Mouse (Mus musculus) left cerebral cortex, postnatal 14 days (tissue): ENCODE measurements at regions not wholly inside any gene's neighbourhood (a gene's known extent, or its start where the extent isn't known, plus 50 kb on each side); places are given as distances from the start of the nearest gene placed in this dataset.

Experiments used
- DNase-seq, 2 experiments: peaks; one replicate each; pipeline ENCODE4 v3.0.0; 2021 to 2022; ENCODE audit warnings: low spot score in 2 of 2, mixed read lengths in 1 of 2
- intact Hi-C: fragments of 180-260 bp; cut with DNase I; formaldehyde crosslinking; loops from one replicate; pipeline ENCODE4 v1.15.1; 2025

DNA sequence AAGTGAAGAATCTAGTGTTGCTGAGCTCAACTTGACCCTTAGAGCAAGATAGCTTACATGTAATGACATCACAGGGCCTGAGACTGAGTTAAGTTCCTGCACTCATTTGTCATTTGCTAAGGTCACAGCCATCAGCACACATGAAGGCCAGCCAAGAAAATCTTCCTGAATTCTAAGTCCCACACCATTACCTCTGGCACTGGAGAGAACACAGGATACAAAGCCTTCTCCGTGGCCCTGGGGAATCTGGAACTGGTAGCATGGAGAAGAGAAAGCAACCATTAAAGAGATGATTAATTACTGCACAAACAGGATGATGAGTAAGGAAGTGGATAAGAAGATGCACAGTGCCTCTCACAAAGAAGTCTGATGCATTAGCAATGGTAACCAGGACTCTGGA, 232.0 kb downstream of the Wdr72 start:
- DNase-seq: no peak
- intact Hi-C loops: no loop called here

- no peak for DNase-seq
- intact Hi-C loops: no loop called here
These were observed 234.9 kb downstream of the Wdr72 start for GRCm38 (mm10) chr9:74345027-74345426.

- no peak for DNase-seq
- intact Hi-C loops: no loop called here
These were observed 238.6 kb downstream of the Wdr72 start for GRCm38 (mm10) chr9:74348776-74349175.

- intact Hi-C loops: no loop called here
These were observed 255.8 kb downstream of the Wdr72 start for GRCm38 (mm10) chr9:74365930-74366438.

GRCm38 (mm10) chr9:74376191-74376590, 266.0 kb downstream of the Wdr72 start:
- peak in 1 of 2 experiments; percentile 22 for DNase-seq

More at GRCm38 (mm10) chr9:74365930-74366438, 255.8 kb downstream of the Wdr72 start:
- DNase-seq: no peak

DNA sequence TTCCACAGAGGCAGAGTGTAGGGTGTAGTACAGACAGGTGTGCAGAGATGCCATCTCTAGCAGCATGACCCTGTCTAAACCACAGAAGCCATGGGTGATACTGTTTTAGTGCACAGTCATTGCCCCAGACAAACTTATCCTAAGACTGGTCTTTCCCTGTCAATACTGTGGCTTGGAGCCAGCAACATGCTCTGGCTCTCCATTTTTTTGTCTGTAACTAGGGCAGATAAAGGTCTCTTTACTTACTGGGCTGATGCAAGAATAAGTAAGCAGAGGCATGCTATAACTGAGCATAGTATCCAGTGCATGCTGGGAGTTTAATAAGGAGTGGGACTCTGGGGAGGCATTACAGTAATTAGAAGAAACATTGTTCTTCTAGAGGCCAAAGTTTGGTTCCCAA, 267.0 kb downstream of the Wdr72 start:
- DNase-seq: no peak
- intact Hi-C loops: no loop called here

More at GRCm38 (mm10) chr9:74376191-74376590, 266.0 kb downstream of the Wdr72 start:
- intact Hi-C loops: no loop called here

DNA sequence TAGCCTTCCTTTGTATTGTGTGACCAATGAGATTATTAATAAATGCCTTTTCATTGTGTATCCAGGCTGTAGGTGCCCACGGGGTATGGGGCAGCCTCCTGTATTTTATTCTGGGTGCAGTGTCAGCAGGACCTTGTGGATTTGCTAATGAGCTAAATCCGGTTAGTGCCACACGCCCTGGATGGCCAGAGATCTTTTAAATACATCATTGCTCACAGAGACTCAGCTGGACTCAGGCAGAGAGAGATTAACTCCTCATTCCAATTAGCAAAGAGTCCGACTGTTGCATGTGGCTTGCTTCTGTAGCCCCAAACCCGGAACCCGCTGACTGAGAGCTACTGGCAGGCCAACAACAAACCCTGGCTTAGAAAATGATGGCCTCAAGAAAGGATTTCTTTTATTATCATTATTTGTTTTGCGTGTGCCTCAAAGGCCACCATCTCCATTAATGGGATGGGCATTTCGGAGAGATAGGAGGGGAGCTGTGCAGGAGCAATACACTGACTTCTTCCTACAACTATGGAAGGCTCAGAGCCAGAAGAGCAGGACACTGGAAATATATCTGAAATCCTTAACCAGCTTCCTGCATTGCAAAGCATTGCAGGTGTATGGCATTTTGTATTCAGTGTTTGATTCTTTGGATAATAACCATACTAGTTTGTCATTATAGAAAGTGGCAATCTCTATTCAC, 274.2 kb downstream of the Wdr72 start:
- no peak for DNase-seq
- intact Hi-C loops: no loop called here

DNA sequence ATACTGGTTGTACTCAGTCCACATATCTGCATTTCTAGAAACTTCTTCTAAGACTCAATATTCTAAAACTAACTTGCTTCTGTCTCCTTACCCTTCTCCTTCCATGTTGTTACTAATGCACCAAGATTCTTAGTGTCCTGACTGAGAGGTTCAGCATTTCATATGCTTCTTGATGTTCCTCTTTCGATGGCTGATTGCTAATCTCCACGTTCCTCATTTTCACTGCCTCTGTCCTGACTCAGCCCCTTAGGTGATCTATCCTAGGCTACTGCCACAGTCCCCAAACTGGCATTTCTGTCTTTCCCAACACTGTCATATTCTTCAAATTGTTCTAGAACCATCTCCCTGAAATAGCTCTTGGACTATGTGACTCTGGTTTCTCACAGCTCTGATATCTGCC, 315.4 kb downstream of the Wdr72 start:
- intact Hi-C loops: no loop called here

GRCm38 (mm10) chr9:74449981-74450380, 339.8 kb downstream of the Wdr72 start:
- intact Hi-C loops: no loop called here
- DNase-seq: no peak

More for the DNA sequence above, 315.4 kb downstream of the Wdr72 start:
- no peak for DNase-seq

GRCm38 (mm10) chr9:74461084-74461483, 350.9 kb downstream of the Wdr72 start:
- DNase-seq: no peak
- intact Hi-C loops: no loop called here

- intact Hi-C loops: no loop called here
- DNase-seq: no peak
These were observed 366.7 kb downstream of the Wdr72 start for GRCm38 (mm10) chr9:74476830-74477229.

DNA sequence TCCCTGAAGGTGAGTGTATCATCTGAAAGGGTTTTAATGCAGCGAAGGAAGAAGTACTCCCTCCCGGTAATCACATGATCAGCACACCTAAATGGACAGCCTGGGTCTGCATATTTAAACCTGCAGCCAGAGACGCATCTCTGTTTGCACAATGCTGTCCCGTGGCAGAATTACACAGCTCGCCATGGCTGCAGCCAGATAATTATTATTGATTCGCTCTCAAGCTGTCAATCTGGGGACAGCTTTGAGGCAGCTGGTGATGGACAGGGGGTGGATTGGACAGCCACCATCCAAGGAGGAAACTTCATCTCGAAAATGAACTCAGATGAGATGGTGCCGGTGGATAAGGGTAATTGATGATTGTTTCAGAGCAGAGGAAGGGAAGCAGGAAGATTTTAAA, 369.1 kb downstream of the Wdr72 start:
- intact Hi-C loops: no loop called here

GRCm38 (mm10) chr9:74513887-74514286, 347.8 kb upstream of the Onecut1 start:
- DNase-seq: no peak
- intact Hi-C loops: no loop called here

More for the DNA sequence above, 369.1 kb downstream of the Wdr72 start:
- no peak for DNase-seq

GRCm38 (mm10) chr9:74528550-74528949, 333.2 kb upstream of the Onecut1 start:
- intact Hi-C loops: no loop called here
- no peak for DNase-seq

DNA sequence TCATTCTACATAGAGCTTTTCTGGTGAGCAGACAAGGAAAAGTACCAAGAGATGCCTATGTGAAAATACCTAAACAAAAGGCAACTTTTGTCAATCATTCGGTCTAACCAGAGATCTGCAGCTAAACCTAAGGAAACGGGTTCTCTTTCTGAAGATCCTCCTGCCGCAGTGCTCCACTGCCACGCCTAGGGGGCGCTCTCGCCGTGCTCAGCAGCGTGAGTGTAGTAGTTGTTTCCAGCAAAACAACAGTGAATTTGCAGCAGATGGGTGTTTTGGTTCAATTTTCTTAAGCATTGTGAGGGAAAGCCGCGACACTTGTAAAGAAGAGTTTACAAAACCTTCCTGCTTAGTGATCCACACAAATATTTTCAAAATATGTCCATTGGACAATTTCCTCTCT, 331.4 kb upstream of the Onecut1 start:
- DNase-seq: peak; percentile 71 to 86
- intact Hi-C loops: loop anchor here (2.0 to 10.0 kb wide), 3 partner anchors 317 to 386 kb away; no protein-coding TSS in a partner anchor

DNA sequence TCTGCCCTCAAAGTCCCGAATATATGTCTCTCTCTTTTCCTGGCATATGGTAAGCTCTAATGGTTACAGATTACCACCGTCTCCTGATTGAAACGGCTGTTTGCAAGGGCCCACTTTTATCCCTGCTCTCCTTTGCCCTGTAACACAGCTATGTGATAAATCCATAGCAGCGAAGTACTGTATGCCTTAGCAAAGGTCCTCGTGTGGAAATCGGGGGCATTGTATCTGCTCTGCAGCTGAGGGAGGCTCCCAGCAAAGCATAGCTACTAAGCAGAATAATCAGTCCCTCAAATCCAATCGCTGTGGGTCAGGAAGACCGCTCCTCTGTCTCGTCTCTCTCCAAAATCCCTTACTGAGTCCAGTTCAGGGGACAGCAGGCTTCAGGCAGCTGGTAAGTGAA, 331.0 kb upstream of the Onecut1 start:
- DNase-seq: no peak
- intact Hi-C loops: loop anchor here (2.0 to 10.0 kb wide), 3 partner anchors 317 to 386 kb away; no protein-coding TSS in a partner anchor

GRCm38 (mm10) chr9:74531986-74532385, 329.7 kb upstream of the Onecut1 start:
- intact Hi-C loops: loop anchor here (2.0 to 10.0 kb wide), 3 partner anchors 315 to 387 kb away; no protein-coding TSS in a partner anchor
- no peak for DNase-seq

DNA sequence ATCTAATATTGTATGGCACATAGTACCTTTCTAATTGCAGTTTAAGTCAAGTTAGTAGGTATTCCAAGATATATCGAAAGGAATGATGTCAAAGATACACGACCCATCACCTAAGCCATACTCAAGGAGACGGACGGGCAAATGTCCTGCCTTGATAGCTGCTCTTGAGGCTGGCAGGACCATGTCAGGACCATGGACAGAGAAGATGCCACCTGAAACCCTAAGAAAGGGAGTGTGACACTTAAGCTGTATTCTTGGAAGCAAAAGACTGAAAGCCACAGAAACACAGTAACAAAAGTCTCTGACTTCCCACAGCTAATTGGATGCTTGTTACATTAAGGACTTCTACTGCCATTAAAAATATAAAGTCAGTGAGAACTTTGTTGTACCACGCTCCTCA, 326.7 kb upstream of the Onecut1 start:
- no peak for DNase-seq
- intact Hi-C loops: loop anchor here (5.0 to 10.0 kb wide), 2 partner anchors 312 to 390 kb away; no protein-coding TSS in a partner anchor

GRCm38 (mm10) chr9:74556116-74556515, 305.6 kb upstream of the Onecut1 start:
- no peak for DNase-seq
- intact Hi-C loops: no loop called here

DNA sequence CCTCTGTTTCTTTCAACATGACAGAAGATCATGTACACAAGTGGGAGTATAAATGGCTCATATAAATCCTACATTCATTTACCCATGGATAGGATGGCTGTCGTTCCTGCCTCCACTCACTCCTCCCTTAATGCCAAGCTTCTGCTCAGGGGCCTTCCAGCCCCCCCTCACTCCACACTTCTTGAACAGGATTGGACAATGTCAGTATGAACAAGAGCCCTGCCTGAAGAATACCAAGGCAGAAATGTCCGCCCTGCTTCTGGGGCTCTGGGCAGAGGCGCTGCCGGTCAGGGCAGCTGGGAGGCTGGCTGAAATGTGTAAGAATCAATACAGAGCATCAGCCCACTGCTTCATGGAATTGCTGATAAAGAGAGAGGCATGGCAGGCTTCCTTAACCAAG, 269.0 kb upstream of the Onecut1 start:
- intact Hi-C loops: no loop called here
- no peak for DNase-seq

GRCm38 (mm10) chr9:74593970-74594369, 267.8 kb upstream of the Onecut1 start:
- no peak for DNase-seq

More at GRCm38 (mm10) chr9:74593970-74594369, 267.8 kb upstream of the Onecut1 start:
- intact Hi-C loops: no loop called here
